Mouse (Mus musculus) CH12.LX (cell line): ENCODE data around the gene Atp5b.
A peak's percentile ranks its signal among the peaks of the same experiment; 100 is the strongest.

Source experiments
- CHD2 ChIP-seq: IDR thresholded peaks from 2 replicates; pipeline ENCODE4 v1.6.1; 2011; ENCODE audit warnings: low read length, improper control_type of control experiment
- CTCF ChIP-seq, 2 experiments: IDR thresholded peaks in 1 of 2; conservative IDR thresholded peaks in 1 of 2; 2 replicates each; pipeline ENCODE4 v1.5.1; 2011 to 2012; ENCODE audit warnings: low read depth in 2 of 2, low read length in 2 of 2, improper control_type of control experiment in 1 of 2, inconsistent platforms in 1 of 2, mild to moderate bottlenecking in 1 of 2, moderate library complexity in 1 of 2
- E2F4 ChIP-seq: IDR thresholded peaks from 2 replicates; pipeline ENCODE4 v1.6.1; 2011; ENCODE audit warnings: low read depth, low read length, improper control_type of control experiment; ENCODE audit not compliant: insufficient replicate concordance
- JUN ChIP-seq: IDR thresholded peaks from 2 replicates; pipeline ENCODE4 v1.6.1; 2011; ENCODE audit warnings: low read depth, mild to moderate bottlenecking, low read length, improper control_type of control experiment, moderate library complexity; ENCODE audit not compliant: insufficient read depth
- POLR2A ChIP-seq: IDR thresholded peaks from 2 replicates; pipeline ENCODE4 v1.6.1; 2011; ENCODE audit warnings: low read depth, mild to moderate bottlenecking, improper control_type of control experiment, low read length
- POLR2AphosphoS2 ChIP-seq: IDR thresholded peaks from 2 replicates; pipeline ENCODE4 v1.6.1; 2011; ENCODE audit warnings: low read depth, low read length, improper control_type of control experiment
- RAD21 ChIP-seq: IDR thresholded peaks from 2 replicates; pipeline ENCODE4 v1.6.1; 2011; ENCODE audit warnings: low read depth, mild to moderate bottlenecking, low read length, improper control_type of control experiment, moderate library complexity
- SIN3A ChIP-seq: IDR thresholded peaks from 2 replicates; pipeline ENCODE4 v1.6.1; 2012; ENCODE audit warnings: low read length, improper control_type of control experiment, inconsistent platforms
- TBP ChIP-seq: conservative IDR thresholded peaks from 2 replicates; pipeline ENCODE4 v1.6.1; 2011; ENCODE audit warnings: low read depth, low read length, improper control_type of control experiment
- TCF12 ChIP-seq: IDR thresholded peaks from 2 replicates; pipeline ENCODE4 v1.6.1; 2014; ENCODE audit warnings: low read depth, mild to moderate bottlenecking, inconsistent platforms, low read length, improper control_type of control experiment
- UBTF ChIP-seq: IDR thresholded peaks from 2 replicates; pipeline ENCODE4 v1.6.1; 2012; ENCODE audit warnings: low read depth, mild to moderate bottlenecking, inconsistent platforms, low read length, improper control_type of control experiment, moderate library complexity
- ZKSCAN1 ChIP-seq: IDR thresholded peaks from 2 replicates; pipeline ENCODE4 v1.6.1; 2012; ENCODE audit warnings: low read depth, inconsistent platforms, low read length, improper control_type of control experiment, borderline replicate concordance
- ZNF384 ChIP-seq: IDR thresholded peaks from 2 replicates; pipeline ENCODE4 v1.6.1; 2012; ENCODE audit warnings: low read depth, low read length, improper control_type of control experiment, inconsistent platforms

DNA sequence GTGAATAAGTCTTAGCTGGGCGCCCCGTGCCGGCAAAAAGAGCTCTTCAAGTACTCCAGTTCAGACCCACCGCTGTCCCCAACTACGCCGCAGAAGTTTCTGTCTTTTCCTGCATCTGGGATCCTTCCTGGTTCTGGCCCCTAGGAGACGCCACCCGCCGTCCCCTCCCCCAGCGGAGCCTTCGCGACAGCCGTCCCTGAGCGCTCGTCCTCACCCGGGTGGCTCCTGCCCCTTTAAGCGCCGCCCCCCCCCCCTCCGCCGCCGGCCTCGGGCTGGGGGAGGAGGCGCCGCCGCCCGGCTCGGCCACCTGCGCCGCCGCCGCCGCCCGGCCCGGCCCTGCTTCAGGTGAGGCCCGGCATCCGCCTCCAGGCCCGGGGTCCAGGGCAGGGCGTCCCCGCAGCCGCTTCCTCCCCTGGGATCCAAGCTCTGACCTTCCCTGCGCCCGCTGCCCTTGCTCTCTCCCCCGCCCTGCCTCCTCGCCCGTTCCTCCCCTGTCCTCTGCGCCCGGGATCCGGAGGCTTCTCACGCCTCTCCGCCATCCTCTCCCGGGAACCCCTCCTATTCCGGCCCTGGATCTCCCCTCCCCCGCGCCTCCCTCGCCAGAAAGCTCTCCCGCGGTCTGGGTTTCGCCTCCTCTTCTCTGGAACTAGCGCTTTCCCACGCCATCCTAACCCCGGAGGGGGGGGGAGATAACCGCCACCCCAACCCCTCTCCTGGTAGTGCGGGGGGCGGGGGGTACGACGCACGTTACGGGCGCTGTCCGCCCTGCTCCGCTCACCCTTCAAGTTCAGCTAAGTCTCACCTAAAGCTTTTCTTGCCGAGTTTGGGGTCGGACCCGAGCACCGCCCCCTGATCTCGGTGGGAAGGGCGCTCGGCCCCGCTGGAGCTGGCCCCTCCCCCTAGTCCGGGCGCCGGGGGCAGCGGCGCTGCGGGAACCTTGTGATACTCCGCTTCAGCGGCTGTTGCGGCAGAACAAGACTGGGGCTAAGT, 9.7 kb downstream of the Atp5b start:
- peak; percentile 42; the same call in 1 of the 2 replicates for TF ChIP-seq POLR2A
- no peak for TF ChIP-seq E2F4
- 0 out of 2 replicates have a peak, but pooled peaks have one; percentile 13 for TF ChIP-seq TCF12
- no peak for TF ChIP-seq ZKSCAN1
- no peak; the same call in none of the 2 replicates for TF ChIP-seq SIN3A
- TF ChIP-seq ZNF384 = no peak
- peak; percentile 85 for TF ChIP-seq CHD2
- peak in 1 of 2 experiments; percentile 48; a peak in 2 of 4 replicates for TF ChIP-seq CTCF (conservative IDR thresholded peaks at IDR 0.05 in 1 of 2, IDR thresholded peaks at IDR 0.05 in 1 of 2; ENCODE audit: low read depth in 2 of 2, low read length in 2 of 2)
- TF ChIP-seq UBTF = 0 out of 2 replicates have a peak, but pooled peaks have one; percentile 38
- peak; percentile 23 for TF ChIP-seq RAD21
- TF ChIP-seq POLR2AphosphoS2 = no peak
- no peak for TF ChIP-seq JUN
- TF ChIP-seq TBP = no peak
